Mouse (Mus musculus) embryonic fibroblast, embryonic 13.5 days (primary cell): Measurements from ENCODE around the gene Gpr84.

Experiments used
- CTCF ChIP-seq: IDR thresholded peaks from 2 replicates; pipeline ENCODE4 v1.5.1; 2011; ENCODE audit warnings: mild to moderate bottlenecking, control low read depth, low read length, moderate library complexity, borderline replicate concordance; ENCODE audit not compliant: insufficient read depth
- POLR2A ChIP-seq: IDR thresholded peaks from 2 replicates; pipeline ENCODE4 v1.6.1; 2011; ENCODE audit warnings: low read depth, mild to moderate bottlenecking, control low read depth, low read length, moderate library complexity

GRCm38 (mm10) chr15:103341547-103341946, 31.1 kb upstream of the Gpr84 start:
- TF ChIP-seq POLR2A (no peak), CTCF (no peak)
